Mouse (Mus musculus) small intestine, adult 2 months (tissue): ENCODE measurements around the gene Tcf21. TPM values are rescaled to one million over a fixed set of nuclear protein-coding genes. Genes with fewer than 3 reads are reported as not detected.

Experiments
- H3K27ac ChIP-seq: fragments of 200-500 bp; 2 replicates; pipeline ENCODE4 v1.5.1; 2012; ENCODE audit warnings: low read depth, low read length, control low read depth, inconsistent platforms; ENCODE audit not compliant: insufficient read depth
- H3K27me3 ChIP-seq: fragments of 200-500 bp; 2 replicates; pipeline ENCODE4 v1.6.1; 2012; ENCODE audit warnings: mild to moderate bottlenecking, moderate library complexity, low read length, inconsistent platforms; ENCODE audit not compliant: control insufficient read depth, insufficient read depth
- H3K36me3 ChIP-seq: fragments of 200-500 bp; 2 replicates; pipeline ENCODE4 v1.6.1; 2012; ENCODE audit warnings: mild to moderate bottlenecking, low read length, control low read depth, inconsistent platforms; ENCODE audit not compliant: control insufficient read depth, insufficient read depth
- H3K4me1 ChIP-seq: fragments of 200-500 bp; 2 replicates; pipeline ENCODE4 v1.6.1; 2012; ENCODE audit warnings: low read length, inconsistent platforms, mixed read lengths; ENCODE audit not compliant: control insufficient read depth, insufficient read depth, insufficient read length
- H3K4me3 ChIP-seq: fragments of 200-500 bp; 2 replicates; pipeline ENCODE4 v1.5.1; 2012; ENCODE audit warnings: low read depth, mild to moderate bottlenecking, control low read depth, inconsistent platforms, low read length, moderate library complexity
- CTCF ChIP-seq: fragments of 200-500 bp; IDR thresholded peaks from 2 replicates; pipeline ENCODE4 v1.5.1; 2012; ENCODE audit warnings: low read depth, mild to moderate bottlenecking, control low read depth, inconsistent platforms, low read length, moderate library complexity, mixed read lengths; ENCODE audit not compliant: insufficient replicate concordance, insufficient read length; ENCODE audit errors: extremely low read depth
- POLR2A ChIP-seq: fragments of 200-500 bp; IDR thresholded peaks from 2 replicates; pipeline ENCODE4 v1.6.1; 2012; ENCODE audit warnings: low read depth, mild to moderate bottlenecking, control low read depth, inconsistent platforms, low read length, moderate library complexity
- WGBS: fragments of 180-500 bp; shearing (Covaris S2); methylation state at CpG from one replicate; pipeline ENCODE4 v1.1.7; 2018; 5-methylcytosine and 5-hydroxymethylcytosine counted together
- polyA plus RNA-seq: library from polyadenylated mRNA; depleted of rRNA; stranded (reverse); fragments of >200 nt; gene quantifications from 2 replicates; pipeline ENCODE4 v1.2.3, GENCODE M21; 2012

The Tcf21 gene
- polyA plus RNA-seq, 1 experiment: 46.8 TPM

DNA sequence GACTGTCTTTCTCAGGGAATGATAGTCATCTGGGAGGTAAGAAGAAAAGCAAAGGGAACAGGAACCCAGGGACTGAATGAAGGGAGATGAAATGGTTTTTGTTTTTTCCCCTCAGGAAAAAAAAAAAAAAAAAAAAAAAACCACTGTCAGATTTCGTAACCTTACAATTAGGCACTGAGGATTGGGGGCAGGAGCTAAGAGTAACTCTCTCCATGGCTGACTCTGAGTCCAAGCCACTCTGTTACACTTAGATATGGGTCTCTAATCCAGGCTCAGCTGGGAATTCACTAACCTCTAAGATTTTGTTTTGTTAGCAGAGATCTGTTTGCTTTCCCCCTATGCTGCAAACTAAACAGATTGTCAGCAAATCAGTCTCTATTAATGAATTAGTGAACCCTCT lies 1.3 kb upstream of the Tcf21 start:
- TF ChIP-seq CTCF (no peak), POLR2A (no peak)
- 0 out of 2 replicates have a peak, but pooled peaks cover 2% of the 10 kb centered on the region for H3K4me1 ChIP-seq
- peaks cover 28% of the 10 kb centered on the region for H3K27me3 ChIP-seq
- H3K36me3 ChIP-seq: no peaks in the 10 kb centered on the region
- peak overlapping the region; percentile 47; the same call in 1 of the 2 replicates for H3K27ac ChIP-seq
- H3K4me3 ChIP-seq: no peak overlapping the region
- WGBS: 25% methylated on average over 1 of the region's 1 CpGs

DNA sequence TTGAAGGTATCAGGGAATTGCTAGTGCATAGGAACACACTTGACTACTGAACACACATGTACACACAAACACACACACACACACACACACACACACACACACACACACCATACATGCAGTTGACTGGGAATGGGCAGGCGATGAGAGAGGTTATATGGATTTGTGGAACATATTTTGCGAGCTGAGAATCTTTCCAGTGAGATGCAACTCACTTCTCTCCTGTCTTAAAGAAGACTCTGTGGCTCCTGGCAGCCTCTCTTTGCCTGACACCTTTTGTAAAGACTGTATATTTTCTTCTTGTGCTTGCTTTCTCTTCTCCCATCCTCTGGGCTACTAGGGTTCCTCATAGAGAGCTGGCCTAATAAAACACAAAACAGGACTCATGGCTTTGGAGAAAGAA lies 867 bp upstream of the Tcf21 start:
- H3K27me3 ChIP-seq: peaks cover 33% of the 10 kb centered on the region
- H3K4me1 ChIP-seq: 0 out of 2 replicates have a peak, but pooled peaks cover 2% of the 10 kb centered on the region
- peak overlapping the region; percentile 47; the same call in 1 of the 2 replicates for H3K27ac ChIP-seq
- TF ChIP-seq CTCF (no peak), POLR2A (no peak)
- H3K36me3 ChIP-seq: no peaks in the 10 kb centered on the region
- 42% methylated on average over 2 of the region's 2 CpGs for WGBS
- no peak overlapping the region for H3K4me3 ChIP-seq

DNA sequence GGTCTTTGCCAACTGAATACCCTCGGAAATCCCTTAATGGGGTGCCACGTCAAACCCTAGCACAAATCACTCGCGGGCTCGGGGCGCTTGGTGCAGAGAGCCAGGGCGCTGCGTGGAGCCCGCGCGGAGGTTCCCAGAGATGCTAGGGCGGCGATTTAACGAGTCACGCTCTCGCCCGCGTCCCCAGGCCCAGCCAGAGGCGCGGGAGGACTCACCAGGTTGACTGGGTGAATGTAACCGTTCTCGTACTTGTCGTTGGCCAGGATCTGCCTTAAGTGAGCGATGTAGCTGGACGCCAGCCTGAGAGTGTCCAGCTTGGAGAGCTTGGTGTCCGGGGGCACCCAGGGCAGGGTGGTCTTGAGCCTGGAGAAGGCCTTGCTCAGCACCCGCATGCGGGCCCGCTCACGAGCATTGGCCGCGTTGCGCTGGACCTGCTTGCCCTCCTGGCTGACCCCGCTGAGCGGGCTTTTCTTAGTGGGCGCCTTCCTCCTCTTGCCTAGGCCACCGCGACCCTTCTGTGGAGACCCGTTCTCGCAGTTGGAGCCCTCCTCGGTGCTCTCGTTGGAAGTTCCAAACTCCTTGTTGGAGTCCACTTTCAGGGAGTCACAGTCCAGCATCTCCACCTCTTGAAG lies 619 bp downstream of the Tcf21 start:
- no peaks in the 10 kb centered on the region for H3K36me3 ChIP-seq
- H3K27me3 ChIP-seq: peaks cover 37% of the 10 kb centered on the region
- peak overlapping the region; percentile 47 for H3K27ac ChIP-seq
- WGBS: 7% methylated on average over 42 of the region's 42 CpGs
- H3K4me3 ChIP-seq: peak overlapping the region; percentile 51
- 0 out of 2 replicates have a peak, but pooled peaks cover 2% of the 10 kb centered on the region for H3K4me1 ChIP-seq
- no peak for TF ChIP-seq CTCF
- no peak for TF ChIP-seq POLR2A

DNA sequence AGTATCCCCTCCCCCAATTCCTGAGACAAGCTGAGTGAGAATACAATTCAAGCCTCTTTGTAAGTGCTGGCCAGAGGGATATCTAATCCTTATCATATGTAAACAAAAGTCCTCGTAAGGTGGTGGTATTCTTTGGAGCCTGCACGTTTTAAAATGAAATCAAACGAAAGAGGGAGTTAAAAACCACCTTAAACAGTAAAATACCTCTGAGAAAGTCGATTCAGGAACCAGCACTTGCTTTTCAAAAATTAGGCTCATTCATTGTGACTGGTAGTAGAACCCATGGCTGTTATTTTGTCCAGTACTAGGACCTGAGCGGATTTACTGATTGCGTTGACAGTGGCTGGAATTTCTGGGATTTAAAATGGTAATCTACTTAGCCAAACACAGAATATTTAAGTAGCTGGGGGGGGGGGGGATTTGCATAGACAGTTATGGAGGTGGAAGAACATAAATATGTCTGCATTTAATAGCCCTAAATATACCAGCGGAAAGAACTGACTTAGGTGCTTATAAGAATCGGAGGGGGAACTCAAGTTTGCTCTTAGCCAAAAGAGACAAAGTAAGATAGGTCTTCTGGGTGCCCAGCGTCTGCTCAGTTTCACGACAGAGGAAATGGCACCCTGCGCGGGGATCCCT lies 1.3 kb downstream of the Tcf21 start:
- Histone ChIP-seq H3K27ac (peak overlapping the region; percentile 47), H3K4me1 (0 out of 2 replicates have a peak, but pooled peaks cover 2% of the 10 kb centered on the region), H3K4me3 (peak overlapping the region; percentile 51), H3K27me3 (peaks cover 37% of the 10 kb centered on the region), H3K36me3 (no peaks in the 10 kb centered on the region)
- no peak for TF ChIP-seq POLR2A
- WGBS: 3% methylated on average over 12 of the region's 12 CpGs

- H3K4me3 ChIP-seq: peak overlapping the region; percentile 71
- WGBS: 11% methylated on average over 4 of the region's 4 CpGs
- H3K4me1 ChIP-seq: no peaks in the 10 kb centered on the region
- H3K36me3 ChIP-seq: no peaks in the 10 kb centered on the region
- H3K27me3 ChIP-seq: peaks cover 43% of the 10 kb centered on the region
- H3K27ac ChIP-seq: peak overlapping the region; percentile 45; the same call in 1 of the 2 replicates
- TF ChIP-seq CTCF: no peak
- TF ChIP-seq POLR2A: no peak
These were observed 2.0 kb downstream of the Tcf21 start for GRCm38 (mm10) chr10:22817976-22818375.

GRCm38 (mm10) chr10:22817561-22817960 lies 2.4 kb downstream of the Tcf21 start:
- Histone ChIP-seq H3K36me3 (no peaks in the 10 kb centered on the region), H3K27ac (peak overlapping the region; percentile 83), H3K4me1 (no peaks in the 10 kb centered on the region), H3K4me3 (peak overlapping the region; percentile 71), H3K27me3 (peaks cover 43% of the 10 kb centered on the region)
- TF ChIP-seq CTCF (no peak), POLR2A (no peak)
- WGBS: 5% methylated on average over 18 of the region's 18 CpGs

DNA sequence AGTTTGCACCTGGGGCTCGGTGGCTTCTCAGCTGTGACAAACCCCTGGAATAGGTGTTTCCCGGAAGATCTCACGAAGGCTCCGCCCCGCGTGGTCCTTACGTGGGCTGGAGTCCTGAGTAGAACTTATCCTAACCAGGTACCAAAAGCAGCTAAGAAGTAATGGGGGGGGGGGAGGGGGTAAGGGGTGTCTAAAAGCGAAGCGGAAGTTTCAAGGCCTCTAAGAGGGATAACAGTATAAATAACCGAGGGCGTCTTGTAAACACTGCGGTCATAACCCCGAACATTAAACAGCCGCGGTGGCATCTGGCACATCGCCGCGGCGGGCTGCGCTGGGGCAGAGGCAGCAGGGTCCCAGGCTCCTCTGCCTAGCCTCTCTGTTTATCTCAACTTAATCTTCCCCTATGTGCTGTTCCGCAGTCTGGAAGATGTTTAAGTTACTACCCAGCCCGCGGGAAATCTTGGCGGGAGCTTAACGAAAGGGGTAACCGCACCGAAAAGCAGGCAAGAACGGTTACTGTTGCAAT lies 3.7 kb downstream of the Tcf21 start:
- TF ChIP-seq CTCF: no peak
- no peak for TF ChIP-seq POLR2A
- no peaks in the 10 kb centered on the region for H3K36me3 ChIP-seq
- no peaks in the 10 kb centered on the region for H3K4me1 ChIP-seq
- H3K27ac ChIP-seq: peak overlapping the region; percentile 64
- WGBS: 3% methylated on average over 28 of the region's 28 CpGs
- H3K4me3 ChIP-seq: peak overlapping the region; percentile 48
- peaks cover 43% of the 10 kb centered on the region for H3K27me3 ChIP-seq
